Mouse (Mus musculus): ENCODE results near the gene Gadl1. TPM values are rescaled to one million over a fixed set of nuclear protein-coding genes. Genes with fewer than 3 reads are reported as not detected.

Gene Gadl1
- polyA plus RNA-seq, 1 experiment = not detected

- no peak overlapping the region for H3K9ac ChIP-seq (ENCODE audit: low read depth, poor library complexity, severe bottlenecking)
- H3K36me3 ChIP-seq (ENCODE audit: control insufficient read depth, insufficient read depth, low read length, poor library complexity, severe bottlenecking) = no peaks in the 10 kb centered on the region
- TF ChIP-seq CTCF (IDR thresholded peaks at IDR 0.05; ENCODE audit: low read depth, low read length) (no peak), EP300 (IDR thresholded peaks at IDR 0.05; ENCODE audit: insufficient read depth, low read depth, low read length) (no peak), POLR2A (IDR thresholded peaks at IDR 0.05; ENCODE audit: insufficient read depth, low read length) (no peak)
- no peaks in the 10 kb centered on the region for H3K27me3 ChIP-seq (ENCODE audit: control insufficient read depth, insufficient read depth, low read length, poor library complexity, severe bottlenecking)
- no peaks in the 10 kb centered on the region for H3K9me3 ChIP-seq (replicated peaks; ENCODE audit: control insufficient read depth, insufficient read depth, low read length, poor library complexity, severe bottlenecking)
- no peaks in the 10 kb centered on the region for H3K4me1 ChIP-seq (ENCODE audit: control insufficient read depth, insufficient read depth, low read length)
- no peak overlapping the region for H3K4me3 ChIP-seq (ENCODE audit: low read depth, low read length)
- H3K27ac ChIP-seq (ENCODE audit: insufficient read depth, low read length) = no peak overlapping the region
Measured at GRCm38 (mm10) chr9:116104770-116105169, 195.5 kb downstream of the Gadl1 start.

DNA sequence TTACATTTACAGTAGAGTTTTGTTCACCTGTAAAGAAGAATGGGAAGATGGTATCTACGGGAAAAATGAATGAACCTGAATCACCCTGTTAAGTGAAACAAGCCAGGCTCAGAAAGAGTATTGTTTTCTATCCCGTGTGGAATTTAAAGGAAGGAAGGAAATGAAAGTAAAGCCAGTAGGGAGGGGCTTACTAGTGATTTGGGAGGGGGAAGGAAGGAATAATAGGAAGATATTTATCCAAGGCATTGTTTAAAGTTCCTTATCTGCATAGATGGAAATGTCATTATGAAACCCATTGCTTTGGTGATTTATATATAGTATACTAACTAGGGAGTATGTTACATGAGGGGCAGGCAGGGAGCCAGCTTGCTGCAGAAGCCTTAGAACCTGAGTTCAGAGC lies 199.5 kb downstream of the Gadl1 start:
- Histone ChIP-seq H3K9me3 (replicated peaks; ENCODE audit: control insufficient read depth, insufficient read depth, low read length, poor library complexity, severe bottlenecking) (no peaks in the 10 kb centered on the region), H3K36me3 (ENCODE audit: control insufficient read depth, insufficient read depth, low read length, poor library complexity, severe bottlenecking) (no peaks in the 10 kb centered on the region), H3K4me3 (ENCODE audit: low read depth, low read length) (no peak overlapping the region)

GRCm38 (mm10) chr9:116111149-116111970 lies 202.1 kb downstream of the Gadl1 start:
- Histone ChIP-seq H3K4me1 (ENCODE audit: control insufficient read depth, insufficient read depth, low read length) (no peaks in the 10 kb centered on the region), H3K36me3 (ENCODE audit: control insufficient read depth, insufficient read depth, low read length, poor library complexity, severe bottlenecking) (no peaks in the 10 kb centered on the region), H3K9ac (ENCODE audit: low read depth, poor library complexity, severe bottlenecking) (no peak overlapping the region), H3K27me3 (ENCODE audit: control insufficient read depth, insufficient read depth, low read length, poor library complexity, severe bottlenecking) (no peaks in the 10 kb centered on the region), H3K4me3 (ENCODE audit: low read depth, low read length) (no peak overlapping the region), H3K9me3 (replicated peaks; ENCODE audit: control insufficient read depth, insufficient read depth, low read length, poor library complexity, severe bottlenecking) (no peaks in the 10 kb centered on the region), H3K27ac (ENCODE audit: insufficient read depth, low read length) (no peak overlapping the region)
- TF ChIP-seq POLR2A (IDR thresholded peaks at IDR 0.05; ENCODE audit: insufficient read depth, low read length) (no peak), CTCF (IDR thresholded peaks at IDR 0.05; ENCODE audit: low read depth, low read length) (no peak), EP300 (IDR thresholded peaks at IDR 0.05; ENCODE audit: insufficient read depth, low read depth, low read length) (no peak)

More for the DNA sequence above, 199.5 kb downstream of the Gadl1 start:
- Histone ChIP-seq H3K27ac (ENCODE audit: insufficient read depth, low read length) (no peak overlapping the region), H3K9ac (ENCODE audit: low read depth, poor library complexity, severe bottlenecking) (no peak overlapping the region), H3K27me3 (ENCODE audit: control insufficient read depth, insufficient read depth, low read length, poor library complexity, severe bottlenecking) (no peaks in the 10 kb centered on the region), H3K4me1 (ENCODE audit: control insufficient read depth, insufficient read depth, low read length) (no peaks in the 10 kb centered on the region)
- no peak for TF ChIP-seq POLR2A (IDR thresholded peaks at IDR 0.05; ENCODE audit: insufficient read depth, low read length)
- TF ChIP-seq EP300 (IDR thresholded peaks at IDR 0.05; ENCODE audit: insufficient read depth, low read depth, low read length) = no peak
- no peak for TF ChIP-seq CTCF (IDR thresholded peaks at IDR 0.05; ENCODE audit: low read depth, low read length)

- Histone ChIP-seq H3K9ac (ENCODE audit: low read depth, poor library complexity, severe bottlenecking) (no peak overlapping the region), H3K27ac (ENCODE audit: insufficient read depth, low read length) (no peak overlapping the region), H3K4me1 (ENCODE audit: control insufficient read depth, insufficient read depth, low read length) (no peaks in the 10 kb centered on the region), H3K4me3 (ENCODE audit: low read depth, low read length) (no peak overlapping the region), H3K27me3 (ENCODE audit: control insufficient read depth, insufficient read depth, low read length, poor library complexity, severe bottlenecking) (no peaks in the 10 kb centered on the region), H3K36me3 (ENCODE audit: control insufficient read depth, insufficient read depth, low read length, poor library complexity, severe bottlenecking) (no peaks in the 10 kb centered on the region), H3K9me3 (replicated peaks; ENCODE audit: control insufficient read depth, insufficient read depth, low read length, poor library complexity, severe bottlenecking) (no peaks in the 10 kb centered on the region)
- no peak for TF ChIP-seq POLR2A (IDR thresholded peaks at IDR 0.05; ENCODE audit: insufficient read depth, low read length)
- TF ChIP-seq EP300 (IDR thresholded peaks at IDR 0.05; ENCODE audit: insufficient read depth, low read depth, low read length) = no peak
- no peak for TF ChIP-seq CTCF (IDR thresholded peaks at IDR 0.05; ENCODE audit: low read depth, low read length)
Measured at GRCm38 (mm10) chr9:116114339-116114738, 205.1 kb downstream of the Gadl1 start.

DNA sequence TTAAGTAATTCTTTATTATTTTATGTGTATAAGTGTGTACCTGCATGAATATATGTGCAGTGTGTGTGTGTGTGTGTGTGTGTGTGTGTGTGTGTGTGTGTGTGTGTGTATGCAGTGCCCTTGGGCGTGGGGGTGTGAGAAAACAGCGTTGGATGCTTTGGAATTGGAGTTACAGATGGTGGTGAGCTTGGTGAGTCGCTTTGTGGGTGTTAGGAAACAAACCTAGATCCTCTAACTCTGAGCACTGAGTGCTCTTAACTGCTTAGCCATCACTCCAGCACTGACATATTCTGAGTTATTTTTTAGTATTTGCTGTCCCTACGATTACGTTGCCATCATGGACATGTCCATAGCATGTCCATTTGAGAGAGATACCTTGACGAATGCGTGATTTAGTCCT lies 206.6 kb downstream of the Gadl1 start:
- no peak overlapping the region for H3K4me3 ChIP-seq (ENCODE audit: low read depth, low read length)
- no peak overlapping the region for H3K9ac ChIP-seq (ENCODE audit: low read depth, poor library complexity, severe bottlenecking)
- no peak overlapping the region for H3K27ac ChIP-seq (ENCODE audit: insufficient read depth, low read length)
- TF ChIP-seq CTCF (IDR thresholded peaks at IDR 0.05; ENCODE audit: low read depth, low read length) (no peak), POLR2A (IDR thresholded peaks at IDR 0.05; ENCODE audit: insufficient read depth, low read length) (no peak), EP300 (IDR thresholded peaks at IDR 0.05; ENCODE audit: insufficient read depth, low read depth, low read length) (no peak)
- no peaks in the 10 kb centered on the region for H3K9me3 ChIP-seq (replicated peaks; ENCODE audit: control insufficient read depth, insufficient read depth, low read length, poor library complexity, severe bottlenecking)
- H3K4me1 ChIP-seq (ENCODE audit: control insufficient read depth, insufficient read depth, low read length) = no peaks in the 10 kb centered on the region
- H3K36me3 ChIP-seq (ENCODE audit: control insufficient read depth, insufficient read depth, low read length, poor library complexity, severe bottlenecking) = no peaks in the 10 kb centered on the region
- H3K27me3 ChIP-seq (ENCODE audit: control insufficient read depth, insufficient read depth, low read length, poor library complexity, severe bottlenecking) = no peaks in the 10 kb centered on the region

DNA sequence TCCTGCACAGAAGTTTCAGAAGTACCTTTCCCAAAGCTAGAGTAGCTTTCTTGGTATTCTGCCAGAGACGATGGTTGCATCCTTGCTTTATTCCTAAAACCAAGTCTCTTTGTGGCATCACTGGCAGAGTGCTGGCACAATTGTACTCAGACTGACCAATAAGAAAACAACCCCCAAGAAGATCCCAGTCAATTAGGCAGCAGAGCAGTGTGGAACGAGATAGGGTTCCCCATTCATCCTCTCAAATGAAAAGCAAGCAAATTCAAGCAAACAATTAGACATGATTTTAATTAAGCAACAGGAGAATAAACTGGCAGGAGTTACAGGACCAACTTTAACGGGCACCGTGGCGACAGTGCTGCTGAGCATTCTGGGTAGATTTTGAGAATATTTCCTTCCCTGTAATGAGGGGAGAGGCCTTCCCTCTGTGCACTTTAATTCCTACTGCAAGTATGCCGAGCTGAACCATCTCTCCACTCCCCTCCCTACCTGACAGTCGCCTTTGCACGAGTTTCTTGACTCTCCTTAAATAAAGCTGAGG lies 209.1 kb downstream of the Gadl1 start:
- Histone ChIP-seq H3K27me3 (ENCODE audit: control insufficient read depth, insufficient read depth, low read length, poor library complexity, severe bottlenecking) (no peaks in the 10 kb centered on the region), H3K9ac (ENCODE audit: low read depth, poor library complexity, severe bottlenecking) (no peak overlapping the region), H3K36me3 (ENCODE audit: control insufficient read depth, insufficient read depth, low read length, poor library complexity, severe bottlenecking) (no peaks in the 10 kb centered on the region), H3K27ac (ENCODE audit: insufficient read depth, low read length) (no peak overlapping the region), H3K4me3 (ENCODE audit: low read depth, low read length) (no peak overlapping the region), H3K9me3 (replicated peaks; ENCODE audit: control insufficient read depth, insufficient read depth, low read length, poor library complexity, severe bottlenecking) (no peaks in the 10 kb centered on the region), H3K4me1 (ENCODE audit: control insufficient read depth, insufficient read depth, low read length) (no peaks in the 10 kb centered on the region)
- no peak for TF ChIP-seq POLR2A (IDR thresholded peaks at IDR 0.05; ENCODE audit: insufficient read depth, low read length)
- no peak for TF ChIP-seq EP300 (IDR thresholded peaks at IDR 0.05; ENCODE audit: insufficient read depth, low read depth, low read length)
- TF ChIP-seq CTCF (IDR thresholded peaks at IDR 0.05; ENCODE audit: low read depth, low read length) = no peak
